ENCODE assay signal across 12 mouse cellular contexts in the genomic region with DNA sequence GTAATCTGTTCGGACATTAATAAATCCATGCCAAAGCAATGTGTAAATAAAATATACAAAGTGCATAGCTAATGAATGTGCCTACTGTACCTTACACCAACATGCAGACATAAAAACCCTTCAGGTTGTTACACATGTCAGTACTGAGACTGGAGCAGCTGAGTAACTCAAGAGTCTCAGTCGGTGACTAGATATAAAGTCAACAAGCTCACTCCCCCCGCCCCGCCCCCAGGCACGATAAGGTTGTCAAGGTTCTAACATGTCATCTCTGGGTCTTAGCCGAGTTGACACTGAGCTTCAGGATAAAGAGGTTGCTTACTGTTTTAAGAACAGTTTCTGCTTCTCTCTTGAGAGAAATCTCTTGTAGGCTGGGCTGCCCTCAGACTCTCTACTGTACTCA.
A peak's percentile ranks its signal among the peaks of the same experiment; 100 is the strongest.
DNase-seq lines count a peak whose midpoint lies in the region; ATAC-seq and TF ChIP-seq lines count a peak whose summit lies in the region.
"Had no signal": no experiment of that assay in that cellular context is flagged by ENCODE, and none has a peak within 500 bp of the region (broad histone marks: within the 10 kb centered on the region; RNA-seq: fewer than 3 reads in every experiment).

No protein-coding gene starts in this region.

- H3K27me3 ChIP-seq in intestine, embryonic 15.5 days (replicated peaks), result no peaks in the 10 kb centered on the region
- H3K27me3 ChIP-seq in intestine, postnatal 0 days (replicated peaks; ENCODE audit: control insufficient read depth, insufficient read depth, low read length), result no peaks in the 10 kb centered on the region
- no peaks in the 10 kb centered on the region for H3K27me3 ChIP-seq in liver, embryonic 12.5 days (replicated peaks)
- H3K27me3 ChIP-seq in midbrain, embryonic 11.5 days (ENCODE audit: control insufficient read depth, insufficient read depth, low read length), result no peaks in the 10 kb centered on the region
- no peaks in the 10 kb centered on the region for H3K27me3 ChIP-seq in forebrain, embryonic 11.5 days (ENCODE audit: control insufficient read depth, insufficient read depth, low read length)
- H3K27me3 ChIP-seq: megakaryocyte, embryonic 14.5 days had no signal

- WGBS in intestine, embryonic 15.5 days, result 29% methylated on average over 6 of the region's 6 CpGs
- WGBS in intestine, postnatal 0 days, result 28% methylated on average over 6 of the region's 6 CpGs
- 35% methylated on average over 6 of the region's 6 CpGs for WGBS in liver, embryonic 12.5 days (ENCODE audit: insufficient replicate concordance)
- WGBS in midbrain, embryonic 11.5 days, result 88% methylated on average over 6 of the region's 6 CpGs
- 87% methylated on average over 6 of the region's 6 CpGs for WGBS in forebrain, embryonic 11.5 days

- peak; percentile 51 for ATAC-seq in intestine, embryonic 15.5 days
- no peak for ATAC-seq in intestine, postnatal 0 days
- ATAC-seq in liver, embryonic 12.5 days, result peak; percentile 73
- ATAC-seq in midbrain, embryonic 11.5 days (ENCODE audit: low FRiP score), result no peak
- ATAC-seq in forebrain, embryonic 11.5 days (replicated peaks; ENCODE audit: low FRiP score), result no peak

- no peak overlapping the region for H3K4me2 ChIP-seq in intestine, embryonic 15.5 days (replicated peaks)
- no peak overlapping the region for H3K4me2 ChIP-seq in intestine, postnatal 0 days (replicated peaks; ENCODE audit: low read depth)
- peak overlapping the region; percentile 17; the same call in 1 of the 2 replicates for H3K4me2 ChIP-seq in liver, embryonic 12.5 days
- no peak overlapping the region for H3K4me2 ChIP-seq in midbrain, embryonic 11.5 days
- H3K4me2 ChIP-seq in forebrain, embryonic 11.5 days (ENCODE audit: low read depth, low read length, severe bottlenecking), result no peak overlapping the region

- DNase-seq in adrenal gland, adult (ENCODE audit: inconsistent age in 2 of 2, low spot score in 1 of 2), result peak; percentile 32 to 84
- DNase-seq in adrenal gland, adult 18-20 months (ENCODE audit: low spot score in 2 of 2), result no peak
- DNase-seq in adrenal gland, postnatal 14 days, result peak; percentile 84
- no peak for DNase-seq in midbrain, embryonic 11.5 days (ENCODE audit: low spot score, missing footprints)
- DNase-seq in forebrain, embryonic 11.5 days (ENCODE audit: low spot score), result no peak
- DNase-seq: cerebellum, adult 2 months; kidney, adult 11 months; left cerebral cortex, postnatal 4 days had no signal

- no peak overlapping the region for H3K4me3 ChIP-seq in intestine, embryonic 15.5 days (replicated peaks)
- no peak overlapping the region for H3K4me3 ChIP-seq in intestine, postnatal 0 days (ENCODE audit: low read depth, low read length)
- no peak overlapping the region for H3K4me3 ChIP-seq in liver, embryonic 12.5 days
- H3K4me3 ChIP-seq in midbrain, embryonic 11.5 days (ENCODE audit: low read depth, low read length), result no peak overlapping the region
- no peak overlapping the region for H3K4me3 ChIP-seq in forebrain, embryonic 11.5 days (ENCODE audit: low read depth, low read length)
- H3K4me3 ChIP-seq: megakaryocyte, embryonic 14.5 days had no signal

- no peaks in the 10 kb centered on the region for H3K36me3 ChIP-seq in intestine, embryonic 15.5 days
- H3K36me3 ChIP-seq in intestine, postnatal 0 days (ENCODE audit: control insufficient read depth, insufficient read depth), result peaks cover 12% of the 10 kb centered on the region
- H3K36me3 ChIP-seq in liver, embryonic 12.5 days, result 0 out of 2 replicates have a peak, but pooled peaks cover 17% of the 10 kb centered on the region
- H3K36me3 ChIP-seq in midbrain, embryonic 11.5 days (ENCODE audit: control insufficient read depth, insufficient read depth, low read length), result no peaks in the 10 kb centered on the region
- H3K36me3 ChIP-seq in forebrain, embryonic 11.5 days (ENCODE audit: control insufficient read depth, insufficient read depth, low read length), result no peaks in the 10 kb centered on the region; the same call in 1 of the 2 replicates

- H3K9me3 ChIP-seq in intestine, embryonic 15.5 days, result no peaks in the 10 kb centered on the region
- no peaks in the 10 kb centered on the region for H3K9me3 ChIP-seq in intestine, postnatal 0 days (ENCODE audit: control insufficient read depth)
- H3K9me3 ChIP-seq in liver, embryonic 12.5 days (replicated peaks), result no peaks in the 10 kb centered on the region
- no peaks in the 10 kb centered on the region for H3K9me3 ChIP-seq in midbrain, embryonic 11.5 days (ENCODE audit: control insufficient read depth, low read length)
- H3K9me3 ChIP-seq in forebrain, embryonic 11.5 days (ENCODE audit: control insufficient read depth, low read length), result no peaks in the 10 kb centered on the region
- H3K9me3 ChIP-seq: megakaryocyte, embryonic 14.5 days had no signal

- peaks cover 9% of the 10 kb centered on the region; the same call in 1 of the 2 replicates for H3K4me1 ChIP-seq in intestine, embryonic 15.5 days (replicated peaks)
- H3K4me1 ChIP-seq in intestine, postnatal 0 days (replicated peaks; ENCODE audit: control insufficient read depth, insufficient read depth, low read length), result no peaks in the 10 kb centered on the region
- H3K4me1 ChIP-seq in liver, embryonic 12.5 days, result peaks cover 40% of the 10 kb centered on the region
- H3K4me1 ChIP-seq in midbrain, embryonic 11.5 days (ENCODE audit: control insufficient read depth, insufficient read depth, low read length), result no peaks in the 10 kb centered on the region
- no peaks in the 10 kb centered on the region for H3K4me1 ChIP-seq in forebrain, embryonic 11.5 days (replicated peaks; ENCODE audit: control insufficient read depth, insufficient read depth, low read length)

- no peak for TF ChIP-seq CTCF in intestine, postnatal 0 days (IDR thresholded peaks at IDR 0.05; ENCODE audit: low read depth)

- no peak overlapping the region for H3K9ac ChIP-seq in intestine, embryonic 15.5 days
- H3K9ac ChIP-seq in intestine, postnatal 0 days (ENCODE audit: low read depth, low read length), result no peak overlapping the region
- H3K9ac ChIP-seq in liver, embryonic 12.5 days, result no peak overlapping the region
- H3K9ac ChIP-seq in midbrain, embryonic 11.5 days (ENCODE audit: low read length), result no peak overlapping the region
- H3K9ac ChIP-seq in forebrain, embryonic 11.5 days (ENCODE audit: low read length), result no peak overlapping the region

- no peak overlapping the region for H3K27ac ChIP-seq in intestine, embryonic 15.5 days
- H3K27ac ChIP-seq in intestine, postnatal 0 days (ENCODE audit: low read depth, low read length), result no peak overlapping the region
- H3K27ac ChIP-seq in liver, embryonic 12.5 days, result peak overlapping the region; percentile 75
- no peak overlapping the region for H3K27ac ChIP-seq in midbrain, embryonic 11.5 days (ENCODE audit: low read depth, low read length)
- H3K27ac ChIP-seq in forebrain, embryonic 11.5 days (ENCODE audit: low read depth, low read length), result no peak overlapping the region

Comparison
In these comparisons a context has a peak if more than half of its experiments do, and no peak if none do; other contexts are left out.
1. DNase-seq: peak in adrenal gland, adult (2 of 2) and adrenal gland, postnatal 14 days (single experiment); none in adrenal gland, adult 18-20 months (0 of 2), midbrain, embryonic 11.5 days (single experiment) and forebrain, embryonic 11.5 days (single experiment).
2. ATAC-seq: peak in intestine, embryonic 15.5 days (single experiment) and liver, embryonic 12.5 days (single experiment); none in intestine, postnatal 0 days (single experiment), midbrain, embryonic 11.5 days (single experiment) and forebrain, embryonic 11.5 days (single experiment).